Mouse (Mus musculus): ENCODE data around the gene Fpr1.

- no peak for TF ChIP-seq MAFK (IDR thresholded peaks at IDR 0.05; ENCODE audit: insufficient read depth, low read depth, low read length)
- no peak for TF ChIP-seq CHD2 (IDR thresholded peaks at IDR 0.05; ENCODE audit: low read depth, low read length)
These were observed 55.4 kb downstream of the Fpr1 start for GRCm38 (mm10) chr17:17828191-17828981.
